In the genomic region with DNA sequence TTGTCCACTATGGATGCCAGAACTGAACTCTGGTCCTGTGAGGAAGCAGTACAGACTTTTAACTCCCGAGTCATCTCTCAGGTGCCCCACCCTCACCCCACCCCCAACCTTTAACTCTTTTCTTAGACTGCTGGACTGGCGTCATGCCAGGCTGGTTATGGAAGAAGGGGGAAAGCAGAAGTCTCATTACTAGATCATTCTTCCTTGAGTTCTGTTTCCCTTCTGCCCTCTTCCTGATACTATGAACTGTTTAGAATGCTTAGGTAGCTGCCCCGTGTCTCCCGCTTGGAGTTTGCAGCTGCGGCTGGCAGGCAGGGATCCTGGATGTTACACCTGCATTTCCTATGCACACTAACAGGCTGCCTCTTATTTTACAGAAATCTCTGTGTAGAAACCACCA, we compare ENCODE assay signal across 18 mouse cellular contexts. TPM values are rescaled to one million over a fixed set of nuclear protein-coding genes. Genes with fewer than 3 reads are reported as not detected.
"Had no signal": no experiment of that assay in that cellular context is flagged by ENCODE, and none has a peak within 500 bp of the region (broad histone marks: within the 10 kb centered on the region; RNA-seq: fewer than 3 reads in every experiment).

No protein-coding gene starts in this region.

- H3K4me2 ChIP-seq: liver, embryonic 12.5 days; lung, embryonic 15.5 days; midbrain, embryonic 12.5 days had no signal

- H3K36me3 ChIP-seq: limb, embryonic 10.5 days; liver, embryonic 12.5 days; lung, embryonic 15.5 days; midbrain, embryonic 12.5 days had no signal

- H3K27ac ChIP-seq: kidney, postnatal 0 days; left cerebral cortex, adult 2 months; limb, embryonic 10.5 days; liver, embryonic 12.5 days; lung, embryonic 15.5 days; midbrain, embryonic 12.5 days had no signal

- H3K4me3 ChIP-seq: left cerebral cortex, adult 2 months; limb, embryonic 10.5 days; liver, embryonic 12.5 days; lung, embryonic 15.5 days; midbrain, embryonic 12.5 days had no signal

- H3K4me1 ChIP-seq: limb, embryonic 10.5 days; liver, embryonic 12.5 days; lung, embryonic 15.5 days; midbrain, embryonic 12.5 days had no signal

- H3K9ac ChIP-seq: liver, embryonic 12.5 days; lung, embryonic 15.5 days; midbrain, embryonic 12.5 days had no signal

- H3K27me3 ChIP-seq: liver, embryonic 12.5 days; lung, embryonic 15.5 days; midbrain, embryonic 12.5 days had no signal

- H3K9me3 ChIP-seq: limb, embryonic 10.5 days; liver, embryonic 12.5 days; lung, embryonic 15.5 days had no signal

- DNase-seq: kidney, adult 11 months; kidney, adult 9 months; right cerebral cortex, adult 18-20 months; right cerebral cortex, postnatal 25 days; thymus, adult 2 months; thymus, postnatal 4 days had no signal

- ATAC-seq: liver, embryonic 12.5 days; midbrain, embryonic 16.5 days had no signal

RNA-seq across cellular contexts. Expression of a gene that starts 36.2 kb away (rescaled TPM):
- total RNA-seq: layer of hippocampus, adult 8-10 months; layer of hippocampus, postnatal 25 days; left cerebral cortex, adult 2 months; left cerebral cortex, postnatal 14 days; megakaryocyte-erythroid progenitor cell, adult 5-6 weeks had no signal
- polyA plus RNA-seq: liver, embryonic 12.5 days; midbrain, embryonic 12.5 days; neural tube, embryonic 14.5 days had no signal
